In the genomic region with DNA sequence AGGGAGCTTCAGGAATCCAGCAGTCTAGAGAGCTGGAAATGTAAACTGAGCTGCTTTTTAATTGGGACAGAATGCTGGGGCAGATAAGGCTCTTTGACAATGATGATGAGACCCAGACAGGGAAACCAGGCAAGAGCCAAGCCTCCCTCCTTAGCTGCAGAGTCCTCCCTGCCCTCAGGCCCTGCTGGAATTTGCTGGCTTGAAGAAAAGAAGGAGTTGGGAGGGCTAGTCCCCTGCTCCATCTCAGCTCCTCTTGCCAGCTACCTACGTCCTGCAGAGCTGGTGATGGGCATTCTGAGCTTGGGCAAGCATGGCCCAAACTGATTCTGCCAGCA, we compare ENCODE assay signal across 11 mouse cellular contexts. TPM values are rescaled to one million over a fixed set of nuclear protein-coding genes. Genes with fewer than 3 reads are reported as not detected.
DNase-seq lines count a peak whose midpoint lies in the region; ATAC-seq and TF ChIP-seq lines count a peak whose summit lies in the region.
"Had no signal": no experiment of that assay in that cellular context is flagged by ENCODE, and none has a peak within 500 bp of the region (broad histone marks: within the 10 kb centered on the region; RNA-seq: fewer than 3 reads in every experiment).

No protein-coding gene starts in this region.

- no peak overlapping the region for H3K4me3 ChIP-seq in forebrain, embryonic 10.5 days
- H3K4me3 ChIP-seq in forebrain, embryonic 12.5 days (replicated peaks) = no peak overlapping the region
- H3K4me3 ChIP-seq in embryonic facial prominence, embryonic 12.5 days = no peak overlapping the region
- H3K4me3 ChIP-seq in intestine, postnatal 0 days (ENCODE audit: low read depth, low read length) = no peak overlapping the region

- peak overlapping the region; percentile 56 for H3K27ac ChIP-seq in forebrain, embryonic 10.5 days
- H3K27ac ChIP-seq in forebrain, embryonic 12.5 days = no peak overlapping the region
- 0 out of 2 replicates have a peak overlapping the region, but pooled peaks have one; percentile 37 for H3K27ac ChIP-seq in embryonic facial prominence, embryonic 12.5 days
- peak overlapping the region; percentile 16; the same call in 1 of the 2 replicates for H3K27ac ChIP-seq in intestine, postnatal 0 days (ENCODE audit: low read depth, low read length)

- H3K36me3 ChIP-seq in forebrain, embryonic 10.5 days (replicated peaks) = peaks cover 5% of the 10 kb centered on the region; the same call in 1 of the 2 replicates
- H3K36me3 ChIP-seq in forebrain, embryonic 12.5 days (replicated peaks) = 0 out of 2 replicates have a peak, but pooled peaks cover 6% of the 10 kb centered on the region
- no peaks in the 10 kb centered on the region for H3K36me3 ChIP-seq in embryonic facial prominence, embryonic 12.5 days
- H3K36me3 ChIP-seq in intestine, postnatal 0 days (ENCODE audit: control insufficient read depth, insufficient read depth) = no peaks in the 10 kb centered on the region

- DNase-seq in forebrain, embryonic 10.5 days (ENCODE audit: extremely low spot score, low spot score) = no peak
- DNase-seq in kidney, postnatal 4 days = peak; percentile 39 to 56
- no peak for DNase-seq in kidney, adult 11 months
- DNase-seq in natural killer cell, adult 2 months (ENCODE audit: low spot score in 2 of 2) = no peak
- no peak for DNase-seq in frontal cortex, postnatal 36 days (ENCODE audit: low spot score in 2 of 2)
- DNase-seq: adrenal gland, adult 8-10 months; cerebellum, postnatal 36 days had no signal

- H3K4me1 ChIP-seq in forebrain, embryonic 10.5 days = peaks cover 78% of the 10 kb centered on the region
- peaks cover 66% of the 10 kb centered on the region for H3K4me1 ChIP-seq in forebrain, embryonic 12.5 days
- peaks cover 49% of the 10 kb centered on the region for H3K4me1 ChIP-seq in embryonic facial prominence, embryonic 12.5 days
- H3K4me1 ChIP-seq in intestine, postnatal 0 days (replicated peaks; ENCODE audit: control insufficient read depth, insufficient read depth, low read length) = peaks cover 26% of the 10 kb centered on the region

- H3K9ac ChIP-seq in forebrain, embryonic 12.5 days = no peak overlapping the region
- no peak overlapping the region for H3K9ac ChIP-seq in embryonic facial prominence, embryonic 12.5 days
- H3K9ac ChIP-seq in intestine, postnatal 0 days (ENCODE audit: low read depth, low read length) = no peak overlapping the region

- H3K27me3 ChIP-seq in forebrain, embryonic 10.5 days (ENCODE audit: poor library complexity, severe bottlenecking) = peaks cover 8% of the 10 kb centered on the region
- H3K27me3 ChIP-seq in forebrain, embryonic 12.5 days = 0 out of 2 replicates have a peak, but pooled peaks cover 8% of the 10 kb centered on the region
- no peaks in the 10 kb centered on the region for H3K27me3 ChIP-seq in embryonic facial prominence, embryonic 12.5 days
- H3K27me3 ChIP-seq in intestine, postnatal 0 days (replicated peaks; ENCODE audit: control insufficient read depth, insufficient read depth, low read length) = no peaks in the 10 kb centered on the region

- no peak for ATAC-seq in forebrain, embryonic 12.5 days (ENCODE audit: low FRiP score)
- no peak for ATAC-seq in embryonic facial prominence, embryonic 12.5 days (ENCODE audit: insufficient number of reproducible peaks, insufficient read depth, low FRiP score, low TSS enrichment)
- no peak for ATAC-seq in intestine, postnatal 0 days
- ATAC-seq: inflammation-experienced regulatory T-cells, adult 6 months had no signal

- 47% methylated on average over 1 of the region's 1 CpGs for WGBS in forebrain, embryonic 10.5 days
- WGBS in forebrain, embryonic 12.5 days = 47% methylated on average over 1 of the region's 1 CpGs
- WGBS in embryonic facial prominence, embryonic 12.5 days = 21% methylated on average over 1 of the region's 1 CpGs
- 64% methylated on average over 1 of the region's 1 CpGs for WGBS in intestine, postnatal 0 days

- H3K4me2 ChIP-seq in forebrain, embryonic 12.5 days = no peak overlapping the region
- H3K4me2 ChIP-seq in embryonic facial prominence, embryonic 12.5 days (replicated peaks) = no peak overlapping the region
- no peak overlapping the region for H3K4me2 ChIP-seq in intestine, postnatal 0 days (replicated peaks; ENCODE audit: low read depth)

- no peaks in the 10 kb centered on the region for H3K9me3 ChIP-seq in forebrain, embryonic 10.5 days
- H3K9me3 ChIP-seq in forebrain, embryonic 12.5 days = no peaks in the 10 kb centered on the region
- H3K9me3 ChIP-seq in embryonic facial prominence, embryonic 12.5 days = no peaks in the 10 kb centered on the region
- no peaks in the 10 kb centered on the region for H3K9me3 ChIP-seq in intestine, postnatal 0 days (ENCODE audit: control insufficient read depth)

- no peak for TF ChIP-seq CTCF in intestine, postnatal 0 days (IDR thresholded peaks at IDR 0.05; ENCODE audit: low read depth)

RNA-seq across cellular contexts. Expression of a gene that starts 56.1 kb away (rescaled TPM):
- polyA plus RNA-seq in forebrain, embryonic 10.5 days (2016; fragmentation: Nextera tagmentation; extraction: Ambion mirVana) = not detected in 2 replicates
- not detected in 2 replicates for polyA plus RNA-seq in forebrain, embryonic 12.5 days (2016; fragmentation: Nextera tagmentation; extraction: Ambion mirVana)
- not detected in 2 replicates for polyA plus RNA-seq in embryonic facial prominence, embryonic 12.5 days (2016; fragmentation: Nextera tagmentation; extraction: Ambion mirVana)
- 164 and 187 TPM in 2 replicates for polyA plus RNA-seq in intestine, postnatal 0 days (2015; fragmentation: Nextera tagmentation; extraction: Ambion mirVana)
- polyA plus RNA-seq: inflammation-experienced regulatory T-cells, adult 6 months had no signal

Comparison
In these comparisons a context has a peak if more than half of its experiments do, and no peak if none do; other contexts are left out.
1. DNase-seq: peak in kidney, postnatal 4 days (2 of 2); none in forebrain, embryonic 10.5 days (single experiment), kidney, adult 11 months (single experiment), natural killer cell, adult 2 months (0 of 2) and frontal cortex, postnatal 36 days (0 of 2).
2. RNA of a gene that starts 56.1 kb away (polyA plus RNA-seq): 164 to 187 TPM in intestine, postnatal 0 days; not detected in forebrain, embryonic 10.5 days, not detected in forebrain, embryonic 12.5 days and not detected in embryonic facial prominence, embryonic 12.5 days; every median in the first group is over 100 times any median in the second.